Mouse (Mus musculus) forelimb bud, embryonic 11.5 days (tissue): ENCODE measurements around the gene Lonp2.
A peak's percentile ranks its signal among the peaks of the same experiment; 100 is the strongest.

Experiments
- DNase-seq: peaks from one replicate; pipeline ENCODE4 v3.0.0-alpha.2; 2012; ENCODE audit warnings: low read depth, low spot score

Lonp2 gene

DNA sequence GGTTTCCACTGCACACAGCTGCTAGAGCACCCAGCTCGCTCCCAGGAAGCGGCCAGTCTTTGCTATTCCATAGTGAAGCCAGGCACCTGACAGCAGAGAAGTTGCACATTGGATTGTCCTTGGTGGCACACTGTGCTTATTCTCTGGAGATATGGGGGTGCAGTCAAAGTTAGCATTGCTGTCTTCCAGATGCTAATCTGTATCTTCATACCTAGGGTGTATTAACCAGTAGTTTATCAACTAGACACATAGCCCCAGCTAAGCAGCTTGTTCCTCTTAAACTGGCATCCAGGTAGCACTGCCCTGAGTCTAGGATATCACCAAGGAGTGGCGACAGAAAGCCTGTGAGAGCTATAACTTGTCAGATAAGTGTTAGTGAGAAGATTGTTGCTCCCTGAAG lies 88.8 kb downstream of the Lonp2 start:
- no peak for DNase-seq

DNA sequence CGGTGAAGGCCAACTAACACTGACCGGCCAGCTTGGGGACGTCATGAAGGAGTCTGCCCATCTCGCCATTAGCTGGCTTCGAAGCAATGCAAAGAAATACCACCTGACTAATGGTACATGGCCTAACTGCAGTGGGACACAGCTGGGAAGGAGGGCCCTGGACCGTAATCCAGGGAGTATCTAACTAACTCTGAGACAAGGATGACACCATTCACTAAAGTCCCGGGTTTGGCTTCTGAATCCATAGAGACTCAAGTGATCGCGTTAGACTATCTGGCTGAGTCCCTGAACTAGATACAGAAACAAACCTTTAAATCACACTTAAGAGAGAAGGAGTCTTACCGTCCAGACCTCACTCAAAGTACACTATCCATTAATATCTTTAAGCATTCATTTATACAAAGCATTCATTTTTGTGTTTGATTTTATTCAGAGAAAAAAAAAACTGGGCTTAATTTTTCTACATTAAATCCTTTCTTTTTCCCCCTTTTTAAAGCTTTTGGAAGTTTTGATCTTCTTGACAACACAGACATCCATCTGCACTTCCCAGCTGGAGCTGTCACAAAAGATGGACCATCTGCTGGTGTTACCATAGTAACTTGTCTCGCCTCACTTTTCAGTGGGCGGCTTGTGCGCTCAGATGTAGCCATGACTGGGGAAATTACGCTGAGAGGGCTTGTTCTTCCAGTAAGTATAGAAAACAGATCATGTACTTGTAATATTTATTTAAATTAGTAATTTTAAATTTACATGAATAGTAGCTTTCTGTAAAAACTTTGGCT lies 89.8 kb downstream of the Lonp2 start:
- no peak for DNase-seq

DNA sequence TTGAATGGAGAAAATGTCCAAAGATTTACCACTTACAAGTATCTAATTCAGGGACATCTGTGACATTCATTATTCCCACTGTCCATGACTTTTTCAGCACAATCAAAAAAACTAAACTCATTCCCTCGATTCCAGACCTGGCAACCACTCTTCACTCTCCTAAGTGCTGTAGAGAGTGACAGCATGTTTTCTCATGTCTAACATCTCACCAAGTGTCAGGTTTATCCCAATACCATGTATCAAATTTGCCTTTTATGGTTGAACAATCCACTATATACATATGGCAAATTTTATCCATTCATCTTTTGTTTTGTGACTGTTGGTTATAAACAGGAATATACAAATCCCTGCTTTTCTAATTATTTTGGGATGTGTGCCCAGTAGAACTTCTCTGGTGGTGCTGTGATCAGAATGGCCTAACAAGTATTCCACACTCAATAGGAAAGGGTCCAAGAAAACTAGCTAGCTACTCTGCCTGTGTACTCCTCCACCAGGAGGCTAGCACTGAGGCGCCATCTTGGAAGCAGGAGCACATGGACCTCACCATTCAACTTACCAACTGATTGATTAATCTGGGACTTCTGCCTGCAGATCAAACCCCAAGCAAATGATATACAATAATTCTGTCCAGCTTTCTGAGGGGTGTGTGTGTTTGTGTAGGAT lies 94.6 kb downstream of the Lonp2 start:
- DNase-seq = no peak

DNA sequence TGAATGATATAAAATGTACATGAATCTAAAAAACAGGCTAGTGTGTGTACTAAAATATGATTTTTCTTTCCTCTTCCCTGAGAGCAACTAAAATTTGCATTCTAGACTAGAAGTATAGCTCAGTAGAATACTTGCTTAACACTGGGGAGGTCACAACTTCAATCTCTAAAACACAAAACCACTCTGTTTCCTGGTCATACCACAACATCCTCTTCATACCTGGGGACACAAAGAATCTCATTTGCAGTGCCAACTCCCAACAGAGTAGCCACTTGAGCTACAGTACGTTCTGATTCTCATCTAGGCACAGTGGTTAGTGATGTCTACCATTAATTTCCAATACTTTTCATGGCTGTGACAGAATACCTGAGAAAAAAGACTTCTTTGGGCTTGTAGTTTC lies 95.5 kb downstream of the Lonp2 start:
- DNase-seq = no peak

DNA sequence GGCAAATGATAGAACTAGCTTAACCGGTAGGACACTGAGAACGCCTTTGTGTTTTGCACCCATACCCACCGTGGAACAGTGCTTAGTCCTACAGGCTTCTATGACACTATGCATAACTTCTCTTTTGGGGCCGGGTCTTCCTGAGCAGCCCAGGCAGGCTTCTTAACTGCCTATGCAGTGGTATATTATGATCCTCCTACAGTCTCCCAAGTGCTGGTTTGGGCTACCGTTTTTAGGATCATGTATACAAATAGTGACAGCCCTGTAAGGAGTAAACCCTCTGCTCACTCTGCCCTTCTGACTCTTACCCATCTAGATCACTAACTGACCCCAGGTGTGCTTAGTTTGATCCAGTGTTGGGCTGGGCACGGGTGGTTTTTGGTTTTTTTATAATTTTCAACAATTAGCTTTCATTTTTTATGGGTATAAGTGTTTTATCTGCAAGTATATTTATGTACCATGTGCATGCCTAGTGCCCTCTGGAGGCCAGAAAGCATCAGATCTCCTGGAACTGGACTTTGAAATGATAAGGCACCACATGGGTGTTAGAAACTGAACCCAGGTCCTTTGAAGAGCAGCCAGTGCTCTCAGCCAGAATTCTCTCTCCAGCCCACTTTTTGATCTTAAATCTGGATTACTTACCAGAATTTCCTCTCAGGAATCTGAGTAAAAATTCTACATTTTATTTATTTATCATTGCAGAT lies 97.1 kb downstream of the Lonp2 start:
- no peak for DNase-seq

DNA sequence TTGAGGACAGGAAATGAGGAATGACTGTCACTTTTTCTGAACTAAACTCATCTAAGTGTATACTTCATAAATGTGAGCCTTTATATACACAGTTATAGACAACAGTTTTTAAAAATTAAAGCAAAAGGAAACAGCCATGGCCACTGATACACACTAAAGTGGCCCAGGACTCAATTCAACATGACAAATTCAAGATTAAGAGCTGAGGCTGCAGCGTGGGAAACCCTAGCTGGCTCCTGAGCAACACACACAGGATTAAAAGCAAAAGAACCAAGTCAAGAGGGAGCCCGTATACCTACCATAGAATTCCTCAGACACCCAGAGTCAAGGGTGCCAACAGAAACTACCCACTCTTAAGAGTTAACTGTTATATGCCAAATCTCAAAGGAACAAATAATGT lies 97.6 kb downstream of the Lonp2 start:
- DNase-seq = no peak

DNA sequence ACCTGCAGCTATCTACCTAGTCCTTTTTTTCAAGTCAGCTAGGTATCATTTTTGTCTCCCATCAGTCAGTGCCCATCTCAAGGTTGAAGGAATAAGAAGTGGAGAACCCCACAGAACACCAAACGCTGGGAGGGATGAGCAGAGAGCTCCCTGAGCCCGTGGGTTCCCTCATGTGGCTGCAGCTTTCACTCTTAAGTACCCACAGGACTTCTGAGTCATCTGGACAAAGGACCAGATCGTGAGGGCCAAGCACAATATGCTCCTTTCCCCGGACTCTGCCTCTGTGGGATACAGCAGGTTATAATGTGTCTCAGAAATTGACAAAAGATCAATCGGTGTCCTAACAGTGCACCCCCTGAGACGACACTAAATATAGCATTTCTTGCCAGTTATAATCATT lies 103.1 kb downstream of the Lonp2 start:
- DNase-seq = no peak

DNA sequence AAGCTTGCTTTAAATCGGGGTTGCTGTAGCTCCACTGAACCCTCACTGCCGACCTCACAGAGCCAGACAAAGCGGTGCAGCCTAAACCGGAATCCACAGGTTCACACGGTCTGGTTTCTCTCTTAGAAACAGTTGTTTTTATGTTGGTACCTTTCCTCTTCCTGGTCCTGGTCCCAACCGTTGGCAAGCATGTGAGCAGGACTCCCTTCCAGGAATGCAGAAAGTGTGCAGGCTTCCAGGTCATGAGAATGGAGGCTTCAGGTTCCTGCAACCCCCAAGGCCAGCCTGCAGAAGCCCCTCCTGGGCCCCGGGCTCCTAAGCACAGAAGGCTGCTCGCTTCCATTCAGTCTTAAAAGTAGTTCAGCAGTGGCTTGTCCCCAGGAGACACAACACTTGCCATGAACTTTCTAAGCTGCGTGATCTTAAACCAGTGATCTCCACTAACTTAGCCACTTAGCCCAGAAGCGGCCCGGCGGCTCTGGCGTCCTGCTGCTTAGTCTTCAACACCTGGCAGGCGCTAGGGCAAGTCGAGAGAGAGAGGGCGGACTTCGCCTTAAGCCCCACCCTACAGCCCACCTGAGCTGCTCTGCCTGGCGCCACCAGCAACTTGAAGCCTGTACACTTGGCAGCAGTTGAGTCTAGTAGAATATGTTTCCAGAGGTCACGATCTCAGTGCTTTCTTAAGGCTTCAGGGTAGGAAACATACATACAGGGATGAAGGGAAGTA lies 104.5 kb downstream of the Lonp2 start:
- no peak for DNase-seq

DNA sequence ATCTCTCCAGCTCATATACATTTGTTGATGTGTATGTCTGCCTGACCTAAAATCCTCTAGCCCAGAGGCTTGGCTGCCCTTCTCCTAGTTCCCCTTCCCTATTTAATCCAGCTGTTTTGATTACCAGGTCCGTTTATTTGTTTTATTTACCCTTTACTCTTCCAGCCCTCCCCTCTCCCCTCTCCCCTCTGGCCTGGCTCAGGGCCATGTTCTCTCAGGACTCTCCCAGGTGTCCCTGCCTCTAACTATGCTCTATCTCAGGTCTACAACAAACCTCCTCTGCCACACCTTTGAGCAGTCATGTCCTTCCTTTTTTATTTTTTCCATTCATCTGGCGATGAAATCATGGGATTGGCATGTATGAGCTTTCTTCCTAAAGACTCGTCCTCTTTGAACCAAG lies 106.5 kb downstream of the Lonp2 start:
- no peak for DNase-seq

DNA sequence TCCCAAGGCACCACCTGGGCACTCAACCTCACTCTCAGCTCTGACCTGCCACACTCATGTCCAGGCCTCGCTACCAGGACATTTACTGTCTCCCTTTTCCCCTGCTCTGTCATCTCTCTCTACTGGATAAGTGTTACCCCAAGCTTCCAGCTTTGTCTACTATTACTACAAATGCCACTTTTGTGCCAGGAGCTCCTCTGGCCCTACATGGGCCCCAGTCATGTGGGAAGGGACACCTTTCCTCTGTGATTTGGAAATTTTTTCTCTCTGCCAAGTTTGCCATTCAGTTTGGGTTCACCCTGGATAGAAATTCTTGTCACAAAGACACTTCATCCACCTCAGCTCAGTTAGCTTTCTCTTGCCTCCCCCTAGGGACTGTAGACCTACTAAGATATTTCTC lies 107.0 kb downstream of the Lonp2 start:
- DNase-seq = no peak

DNA sequence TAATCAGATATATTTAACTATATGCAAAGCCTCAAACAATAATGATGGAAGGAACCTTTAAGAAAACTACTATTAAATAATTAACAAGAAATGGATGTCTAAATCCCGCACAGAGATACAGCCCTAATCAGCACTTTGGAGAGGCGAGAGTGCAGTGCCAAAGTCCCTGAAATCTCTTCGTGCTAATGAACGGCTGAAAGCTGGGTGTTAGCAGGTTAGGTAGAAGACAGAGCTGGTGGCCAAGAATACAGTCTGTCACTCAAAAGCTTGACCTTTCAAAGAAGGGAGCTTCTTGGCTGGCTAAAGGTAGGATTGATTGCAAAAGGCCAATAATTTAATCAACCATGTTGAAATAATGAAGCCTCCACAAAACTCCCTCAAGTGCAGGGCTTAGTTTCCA lies 110.3 kb downstream of the Lonp2 start:
- DNase-seq = no peak

DNA sequence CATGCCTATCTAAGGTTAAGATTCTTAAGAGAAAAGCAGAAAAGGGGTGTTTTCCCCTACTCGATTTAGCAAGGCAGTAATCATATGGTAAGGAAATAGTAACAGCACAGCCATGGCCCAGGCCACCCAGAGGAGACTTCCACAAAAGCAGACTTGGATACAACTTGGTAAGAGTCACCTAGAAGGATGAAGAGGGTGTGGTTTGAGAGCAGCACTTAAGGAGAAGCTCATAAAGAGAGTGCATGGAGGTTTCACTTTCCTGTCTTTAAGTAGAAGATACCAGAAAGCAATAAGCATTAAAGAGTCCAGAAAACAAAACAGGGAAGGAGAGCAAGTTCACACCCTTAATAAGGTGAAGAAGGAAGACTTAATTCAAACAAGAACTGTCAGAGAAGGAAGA lies 111.1 kb downstream of the Lonp2 start:
- no peak for DNase-seq

DNA sequence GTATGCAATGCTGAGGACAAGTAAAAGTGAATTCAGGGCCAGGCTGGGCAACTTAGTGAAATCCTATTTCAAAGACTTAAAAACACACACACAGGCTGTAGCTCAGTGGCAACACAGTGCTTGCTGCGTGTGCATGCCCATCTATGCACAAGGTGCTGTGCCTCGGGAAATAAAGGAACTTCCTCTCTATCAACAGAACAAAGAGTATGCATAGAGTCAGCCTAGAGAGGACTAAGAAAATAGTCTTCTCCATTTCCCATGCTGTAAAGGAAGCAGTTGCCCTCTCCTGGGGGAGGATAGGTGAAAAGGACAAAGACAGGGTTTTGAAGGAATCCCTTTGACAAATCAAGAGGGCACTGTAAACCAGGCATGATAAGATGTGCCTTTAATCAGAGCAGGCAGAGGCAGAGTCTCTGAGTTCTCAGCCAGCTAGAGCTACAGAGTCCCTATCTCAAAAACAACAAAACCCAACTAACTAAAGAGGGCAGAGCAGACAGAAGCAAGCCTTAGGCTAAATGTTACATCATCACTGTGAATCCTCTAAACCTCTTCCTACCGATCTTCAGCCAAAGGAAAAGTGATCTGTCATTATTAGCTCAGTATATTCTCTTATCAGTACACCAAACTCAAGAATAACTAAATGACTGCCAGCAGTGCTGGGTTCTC lies 111.7 kb downstream of the Lonp2 start:
- DNase-seq = no peak

DNA sequence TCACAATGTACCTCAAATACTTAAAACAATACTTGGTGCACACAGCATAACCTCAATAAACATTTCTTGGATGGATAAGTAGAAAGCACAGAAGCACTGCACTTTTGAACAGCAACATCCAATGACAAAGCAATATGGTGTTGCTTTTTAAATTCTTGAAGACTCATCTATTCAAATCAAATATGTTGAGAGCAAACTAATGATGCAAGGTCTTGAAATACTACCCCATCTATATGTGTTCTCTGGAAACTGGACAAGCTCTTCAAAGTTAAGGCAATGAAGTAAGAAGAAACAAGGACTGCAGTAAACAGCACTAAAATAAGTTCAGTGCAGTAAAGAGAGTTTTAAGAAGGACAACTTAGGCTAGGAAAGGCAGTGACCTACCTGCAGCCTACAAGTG lies 117.1 kb downstream of the Lonp2 start:
- no peak for DNase-seq

DNA sequence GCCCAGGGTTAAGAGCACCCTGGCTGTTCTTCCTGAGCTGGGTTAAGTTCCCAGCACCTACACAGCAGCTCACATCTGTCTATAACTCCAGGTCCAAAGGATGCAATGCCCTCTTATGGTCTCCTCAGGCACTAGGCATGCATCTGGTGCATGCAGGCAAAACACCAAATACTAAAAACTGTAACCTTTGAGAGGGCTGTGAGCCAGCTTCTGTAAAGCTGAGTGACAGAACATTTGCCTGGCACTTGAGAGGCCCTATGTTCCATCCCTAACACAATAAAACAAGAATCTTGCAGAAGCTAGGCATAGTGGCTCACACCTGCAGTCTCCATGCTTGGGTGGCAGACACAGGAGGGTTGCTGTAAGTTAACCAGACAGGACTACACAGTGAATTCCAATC lies 117.8 kb downstream of the Lonp2 start:
- no peak for DNase-seq

DNA sequence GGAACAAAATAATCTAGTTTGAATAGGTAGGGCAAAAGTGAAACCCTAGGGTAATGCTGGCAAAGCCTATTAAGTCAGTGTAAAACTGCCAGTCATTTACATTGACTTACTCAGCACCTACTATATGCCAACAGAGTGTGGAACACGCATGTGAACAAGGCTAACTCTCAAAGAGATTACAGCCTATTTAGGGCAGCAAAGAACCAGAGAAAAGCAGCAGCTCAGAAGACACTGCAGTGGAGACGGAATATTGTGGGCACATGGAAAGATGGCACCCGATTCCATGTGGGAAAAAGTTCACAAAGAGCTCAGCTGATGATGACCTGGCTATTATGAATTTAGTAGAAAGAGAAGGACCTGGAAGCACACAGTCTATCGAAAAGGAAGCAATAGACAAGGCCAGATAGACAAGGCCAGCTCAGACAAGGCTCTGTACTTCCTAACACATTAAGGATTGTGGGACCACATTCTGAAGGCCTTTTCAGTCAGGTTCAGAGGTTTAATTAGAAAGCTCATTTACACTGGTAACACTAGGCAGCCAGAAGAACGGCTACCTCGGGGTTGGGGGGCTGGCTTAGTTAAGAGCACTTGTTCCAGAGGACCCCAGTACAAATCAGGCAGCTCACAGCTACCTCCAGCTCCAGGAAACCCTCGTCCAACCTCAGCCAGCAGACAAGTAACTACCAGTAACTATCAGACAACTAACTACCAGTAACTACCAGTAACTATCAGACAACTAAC lies 118.9 kb downstream of the Lonp2 start:
- no peak for DNase-seq

DNA sequence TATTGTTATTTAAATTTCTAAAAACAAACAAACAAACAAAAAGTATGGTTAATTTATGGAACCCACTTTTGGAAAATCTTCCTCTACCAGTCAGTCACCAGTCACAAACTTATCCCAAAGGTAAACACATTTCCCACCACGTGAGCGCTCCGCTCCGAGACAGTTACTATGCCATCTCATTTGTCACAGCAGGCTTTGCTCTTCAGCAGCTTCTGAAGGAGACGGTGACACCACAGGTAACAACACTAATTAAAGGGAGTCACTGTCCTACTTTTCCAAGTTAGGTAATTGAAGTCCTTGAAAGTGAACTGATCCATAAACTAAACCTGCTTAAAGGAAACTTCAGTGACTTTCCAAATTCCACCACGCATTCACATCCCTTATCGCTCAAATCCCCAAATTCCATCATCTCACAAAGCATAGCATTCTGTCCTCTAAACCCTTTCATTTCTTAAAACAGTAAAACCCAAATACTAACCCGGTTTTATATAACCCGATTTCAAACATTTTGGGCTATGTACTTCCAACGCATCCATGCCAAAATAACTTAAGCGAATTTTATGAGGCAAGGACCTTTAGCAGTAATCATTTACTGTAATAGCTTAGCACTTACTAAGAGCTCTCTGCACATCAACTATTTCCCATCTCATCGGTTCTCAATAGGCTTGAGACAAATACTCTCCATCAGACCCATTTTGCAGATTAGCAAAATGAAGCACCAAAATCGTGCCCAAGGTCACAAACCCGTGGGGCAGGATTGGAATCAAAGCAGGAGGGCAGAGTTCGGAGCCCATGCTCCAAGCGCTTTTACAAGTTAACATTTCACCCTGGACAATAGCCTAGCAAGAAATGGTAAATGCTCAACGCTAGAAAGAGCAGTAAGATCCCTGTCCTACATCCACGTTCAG lies 120.7 kb downstream of the Lonp2 start:
- no peak for DNase-seq

DNA sequence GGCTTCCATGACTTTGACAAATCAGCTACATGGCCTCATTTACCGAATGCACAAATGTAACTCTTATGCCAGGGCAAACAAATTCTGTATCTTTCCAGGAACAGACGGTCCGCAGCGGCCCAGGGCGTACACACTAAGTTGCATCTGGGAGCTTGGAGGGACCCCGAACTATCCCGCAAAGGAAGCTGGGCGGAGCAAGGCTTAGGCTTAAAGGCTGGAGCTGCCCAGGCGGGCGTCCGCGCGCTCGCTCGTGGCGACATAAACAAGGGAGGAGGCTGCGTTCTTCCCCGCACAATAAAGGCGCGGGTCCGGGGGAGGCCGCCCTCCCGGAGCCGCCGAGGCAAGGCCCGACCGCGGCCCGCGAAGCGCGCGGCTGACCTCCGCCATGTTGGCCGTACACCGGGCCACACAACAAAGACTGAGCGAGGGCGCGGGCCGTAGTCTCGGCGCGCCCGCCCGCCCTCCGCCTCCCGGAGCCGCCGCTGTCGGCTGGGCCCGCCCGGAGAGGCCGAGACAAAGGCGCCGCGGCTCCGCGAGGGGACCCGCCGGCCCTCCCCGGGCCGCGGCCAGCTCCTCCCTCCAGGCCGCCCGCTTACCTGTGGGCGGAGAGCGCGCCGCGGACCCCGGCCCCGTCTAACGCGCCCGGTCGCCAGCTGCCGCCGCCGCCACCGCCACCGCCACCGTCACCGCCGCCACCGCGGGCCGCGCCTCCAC lies 121.5 kb downstream of the Lonp2 start, which contains the start of the genes Gm10638 and Siah1a:
Gene Gm10638, plus strand, starts transcription at position 479 of the 714 bp plus-strand sequence.
Gene Siah1a, minus strand, starts transcription at position 714 of the 714 bp plus-strand sequence.
- DNase-seq = peak; percentile 60

DNA sequence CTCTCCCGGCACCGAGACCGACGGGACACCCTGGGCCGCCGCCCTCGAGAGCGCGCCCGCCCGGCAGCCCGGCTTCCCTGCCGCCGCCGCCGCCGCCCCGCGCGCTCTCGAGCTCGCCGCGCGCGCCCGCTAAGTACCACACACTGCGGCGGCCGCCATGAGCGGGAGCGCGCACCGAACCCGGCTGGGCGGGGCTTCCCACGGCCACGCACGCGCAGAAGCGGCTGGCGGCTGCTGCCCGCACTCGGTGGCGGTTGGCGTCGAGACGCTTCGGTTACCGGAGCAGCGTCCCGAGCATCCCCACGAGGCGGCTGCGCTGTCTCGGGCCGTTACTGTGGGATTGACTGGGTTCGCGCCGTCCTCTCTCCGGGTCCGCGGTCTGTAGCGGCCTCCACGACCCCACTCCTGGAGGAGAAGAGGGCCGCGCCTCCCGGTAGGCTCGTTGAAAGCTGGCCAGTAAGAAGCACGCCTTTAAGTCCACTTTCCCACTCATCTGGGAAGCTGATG lies 122.1 kb downstream of the Lonp2 start:
- DNase-seq = peak; percentile 86
